Mouse (Mus musculus) lung, postnatal 36 days (tissue): ENCODE measurements around the gene Spi1.

Experiments used
- DNase-seq: peaks from one replicate; pipeline ENCODE4 v3.0.0; 2022; ENCODE audit warnings: mixed read lengths

The Spi1 gene

DNA sequence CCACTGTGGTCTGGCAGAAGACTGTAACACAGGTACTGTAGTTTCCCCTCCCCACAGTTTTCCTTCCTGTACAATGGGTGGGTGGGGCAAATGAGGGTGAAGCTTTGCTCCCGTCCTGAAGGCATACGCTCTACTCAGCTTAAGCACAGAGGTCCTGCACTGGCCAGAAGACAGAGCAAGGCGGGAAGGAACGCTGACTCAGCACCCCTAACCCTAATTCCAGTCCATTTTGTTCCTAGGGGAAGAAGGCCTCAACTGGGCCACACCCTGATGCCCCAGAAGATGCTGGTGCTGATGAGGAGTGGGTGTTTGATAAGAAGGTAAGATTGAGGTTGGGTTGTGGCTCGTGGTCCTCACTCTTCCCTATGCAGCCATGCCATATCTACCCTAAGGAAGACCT, 46.6 kb downstream of the Spi1 start:
- no peak for DNase-seq

DNA sequence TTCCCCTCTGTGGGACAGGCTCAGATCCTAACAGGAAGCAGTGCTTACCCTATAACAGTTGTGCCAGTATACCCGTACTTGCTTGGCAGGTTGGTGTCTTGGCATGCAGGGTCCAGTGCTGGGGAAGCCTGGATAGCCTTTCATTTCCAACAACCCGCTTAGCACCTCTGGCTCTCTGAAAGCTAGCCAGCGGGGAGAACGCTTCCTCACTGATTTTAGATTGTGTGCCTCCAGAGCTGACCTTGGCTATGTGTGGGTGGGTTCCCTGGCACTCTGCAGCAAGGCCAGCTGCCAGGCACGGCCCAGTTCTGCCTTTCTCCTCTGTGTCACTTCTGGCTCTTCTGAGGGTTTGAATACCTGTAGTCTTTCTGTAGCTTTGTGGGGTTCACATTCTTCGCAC, 47.9 kb downstream of the Spi1 start:
- DNase-seq, result no peak

DNA sequence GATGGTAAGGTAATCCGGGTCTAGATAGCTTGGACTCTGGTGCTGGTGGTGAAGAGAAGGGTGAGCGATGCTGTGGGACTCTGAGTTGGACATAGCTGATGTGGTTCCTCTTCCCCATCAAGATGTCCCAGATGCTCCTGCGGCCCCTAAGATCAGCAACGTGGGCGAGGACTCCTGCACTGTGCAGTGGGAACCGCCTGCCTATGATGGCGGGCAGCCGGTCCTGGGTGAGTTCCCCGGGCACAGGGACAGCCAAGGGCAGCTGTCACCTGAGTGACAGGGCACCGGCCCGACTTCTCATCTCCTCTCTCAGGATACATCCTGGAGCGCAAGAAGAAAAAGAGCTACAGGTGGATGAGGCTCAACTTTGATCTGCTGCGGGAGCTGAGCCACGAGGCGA, 49.1 kb downstream of the Spi1 start:
- DNase-seq, result no peak

DNA sequence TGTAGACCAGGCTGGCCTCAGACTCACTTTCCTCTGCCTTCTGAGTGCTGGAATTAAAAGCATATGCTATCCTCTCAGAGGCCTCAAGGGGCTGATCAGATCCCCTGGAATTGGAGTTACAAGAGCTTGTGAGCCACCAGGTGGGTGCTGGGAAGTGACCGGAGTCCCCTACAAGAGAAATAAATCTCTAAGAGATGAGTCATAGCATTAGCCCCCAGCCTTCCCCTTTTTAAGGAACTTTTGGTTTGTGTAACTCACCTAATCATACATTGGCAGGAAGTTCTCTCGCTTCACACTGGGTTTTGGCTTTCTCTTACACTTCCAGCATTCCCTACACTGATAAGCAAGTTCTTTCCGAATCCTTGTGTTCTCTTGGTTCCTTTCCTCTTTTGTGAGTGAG, 49.8 kb downstream of the Spi1 start:
- DNase-seq, result no peak

DNA sequence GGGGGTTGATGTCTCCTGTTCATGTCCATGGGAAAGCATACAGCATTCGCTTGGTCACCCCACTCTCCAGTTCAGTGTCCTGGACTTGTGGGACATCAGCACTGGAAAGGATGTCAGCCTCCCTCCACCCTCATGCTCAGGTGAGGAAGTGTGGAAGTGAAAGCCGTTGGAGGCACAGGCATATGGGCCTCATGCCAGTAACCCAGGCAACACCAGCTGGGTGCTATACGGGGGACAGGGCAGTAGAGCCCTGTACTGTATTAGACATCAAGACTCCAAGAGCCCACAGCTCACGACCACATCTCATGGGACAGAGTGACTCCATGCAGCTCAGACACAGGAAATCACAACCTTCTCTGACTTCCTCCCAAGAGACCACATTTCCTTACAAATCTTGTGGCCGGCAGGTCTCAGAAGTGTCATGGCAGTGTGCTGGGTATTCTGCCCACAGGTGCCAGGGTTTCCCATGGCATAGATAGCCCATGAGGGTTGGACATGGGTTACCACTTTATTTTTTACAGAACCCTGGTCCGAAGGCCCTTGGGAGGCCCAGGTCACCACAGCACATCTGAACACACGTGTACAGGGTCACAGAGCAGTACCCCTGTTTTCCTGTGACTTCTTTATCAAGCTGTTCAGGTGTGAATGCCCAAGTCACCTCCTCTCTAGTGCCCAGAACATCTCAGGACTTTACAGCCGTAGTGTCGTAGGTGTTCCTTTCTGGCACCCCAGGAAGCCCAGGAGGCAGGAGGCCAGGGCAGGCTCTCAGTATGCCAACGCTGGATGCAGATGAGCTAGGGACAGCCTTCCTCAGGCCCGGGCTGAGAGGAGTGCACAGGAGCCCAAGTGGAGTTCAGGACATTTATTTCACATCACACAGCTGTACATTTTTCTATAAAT, 54.6 kb downstream of the Spi1 start:
- DNase-seq, result no peak

DNA sequence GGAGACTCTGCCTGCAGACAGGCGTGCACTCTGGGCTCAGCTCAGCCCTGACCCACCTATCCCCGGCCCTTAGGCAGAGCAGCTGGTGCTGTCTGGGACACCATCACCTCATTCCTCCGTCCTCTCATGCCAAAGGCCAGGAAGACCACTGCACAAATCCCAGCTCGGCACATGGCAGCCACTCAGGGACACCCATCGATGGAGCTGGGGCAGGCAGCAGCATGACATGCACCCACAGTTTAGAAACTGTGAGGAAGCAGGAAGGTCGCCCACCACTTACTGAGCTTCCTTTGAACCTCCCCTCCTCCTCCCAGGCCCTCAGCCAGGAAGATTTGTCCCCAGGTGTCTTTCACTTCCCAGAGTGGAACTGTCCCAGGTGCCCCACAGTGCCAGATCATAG, 55.3 kb downstream of the Spi1 start:
- DNase-seq, result no peak

DNA sequence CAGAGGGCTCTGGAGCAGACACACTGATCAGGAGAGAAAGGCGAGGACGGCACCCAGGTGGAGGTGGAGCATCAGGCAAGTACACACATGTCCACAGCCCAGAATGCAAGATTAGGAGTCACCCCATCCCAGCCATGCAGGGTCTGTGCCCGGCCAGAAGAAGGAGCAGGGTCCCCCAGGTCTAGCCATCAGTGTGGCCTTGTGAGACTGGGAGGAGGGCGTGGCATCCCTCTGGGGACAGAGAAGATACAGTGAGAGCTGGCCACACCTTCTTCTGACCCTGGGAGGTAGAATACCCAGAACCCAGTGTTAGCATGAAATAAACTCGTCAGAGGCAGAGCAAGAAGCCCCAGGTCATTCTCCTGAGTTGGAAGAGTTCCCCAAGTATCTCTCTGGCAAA, 57.1 kb downstream of the Spi1 start:
- no peak for DNase-seq

DNA sequence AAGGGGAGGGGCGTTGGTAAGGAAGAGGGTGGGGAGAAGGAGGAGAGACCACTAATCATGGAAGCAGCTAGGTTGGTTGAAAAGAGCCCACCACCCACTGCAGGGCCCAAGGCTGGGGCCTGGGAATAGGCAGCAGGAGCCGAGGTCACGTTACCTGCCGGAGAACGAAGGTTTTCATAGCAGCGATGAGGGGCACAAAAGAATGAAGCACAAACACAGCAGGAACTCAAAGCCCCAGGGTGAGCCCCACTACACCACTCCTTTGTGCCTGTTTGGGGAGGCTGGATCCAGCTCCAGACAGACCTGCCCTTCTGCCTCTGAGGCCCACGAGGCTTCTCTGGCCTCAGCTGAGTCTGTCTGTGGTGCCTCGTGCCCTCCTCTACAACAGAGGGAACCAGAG, 57.6 kb downstream of the Spi1 start:
- no peak for DNase-seq

DNA sequence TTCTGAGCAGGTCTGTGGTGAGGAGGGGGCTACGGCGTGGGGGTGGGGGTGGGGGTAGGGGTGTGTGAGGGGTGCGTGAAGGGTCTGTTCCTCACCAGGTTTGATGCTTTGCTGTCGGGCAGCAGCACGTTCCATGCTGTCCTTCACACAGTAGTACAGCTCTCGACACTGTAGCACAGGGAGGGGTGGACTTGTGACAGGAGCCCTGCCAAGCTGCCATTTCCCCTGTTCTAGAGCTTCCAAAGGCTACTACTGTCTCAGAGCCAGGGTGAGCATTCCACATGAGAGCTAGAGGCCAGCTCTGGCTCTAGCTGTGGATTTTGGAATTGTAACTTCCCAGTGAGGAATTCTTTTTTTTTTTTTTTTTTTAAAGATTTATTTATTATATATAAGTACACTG, 60.7 kb downstream of the Spi1 start:
- DNase-seq, result no peak

DNA sequence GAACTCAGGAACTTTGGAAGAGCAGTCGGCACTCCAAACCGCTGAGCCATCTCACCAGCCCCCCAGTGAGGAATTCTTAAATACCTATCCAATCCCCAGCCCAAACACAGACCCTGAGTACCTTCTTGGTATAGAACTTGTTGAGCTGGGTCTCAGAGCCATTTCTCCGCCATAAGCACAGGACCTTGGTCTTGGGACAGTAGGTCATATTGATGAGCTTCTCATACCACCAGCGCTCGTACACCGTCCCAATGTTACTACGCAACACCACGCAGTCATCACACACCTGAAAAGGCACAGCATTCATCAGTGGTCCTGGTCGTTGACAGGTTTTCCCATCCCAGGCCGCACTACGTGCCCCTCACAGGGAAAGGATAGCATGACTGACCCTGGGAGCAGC, 61.2 kb downstream of the Spi1 start:
- DNase-seq, result no peak

DNA sequence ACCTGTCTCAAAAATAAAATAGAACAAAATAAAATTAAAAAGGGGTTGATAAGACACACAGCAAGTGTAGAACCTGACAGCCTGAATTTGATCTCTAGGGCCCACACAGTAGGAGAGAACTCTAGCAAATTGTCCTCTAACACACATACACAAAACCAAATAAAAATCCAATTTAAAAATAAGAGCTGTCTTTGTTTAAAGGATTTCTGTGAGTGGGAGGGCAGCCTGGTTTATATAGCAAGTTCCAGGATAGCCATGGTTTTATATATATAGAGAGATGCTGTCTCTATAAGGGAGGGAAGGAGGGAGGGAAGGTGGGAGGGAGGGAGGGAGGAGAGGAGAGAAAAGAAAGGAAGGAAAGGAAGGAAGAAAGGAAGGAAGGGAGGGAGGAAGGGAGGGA, 65.9 kb downstream of the Spi1 start:
- no peak for DNase-seq

DNA sequence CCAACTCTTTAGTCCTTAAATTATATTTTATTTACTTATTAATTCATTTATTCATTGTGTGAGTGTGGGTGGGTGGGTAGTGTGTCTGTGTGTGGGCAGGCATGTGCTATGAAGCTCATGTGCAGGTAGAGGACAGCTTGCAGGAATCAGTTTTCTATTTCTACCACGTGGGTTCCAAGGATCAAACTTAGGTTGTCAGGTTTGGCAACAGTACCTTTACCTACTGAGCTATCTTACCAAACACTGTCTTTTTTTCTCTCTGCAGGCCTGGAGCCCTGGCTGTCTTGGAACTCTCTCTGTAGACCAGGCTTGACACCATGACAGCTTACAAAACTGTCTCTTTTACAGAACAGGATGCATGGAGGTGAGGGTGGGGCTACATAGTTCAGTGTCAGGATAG, 69.1 kb downstream of the Spi1 start:
- DNase-seq, result no peak

DNA sequence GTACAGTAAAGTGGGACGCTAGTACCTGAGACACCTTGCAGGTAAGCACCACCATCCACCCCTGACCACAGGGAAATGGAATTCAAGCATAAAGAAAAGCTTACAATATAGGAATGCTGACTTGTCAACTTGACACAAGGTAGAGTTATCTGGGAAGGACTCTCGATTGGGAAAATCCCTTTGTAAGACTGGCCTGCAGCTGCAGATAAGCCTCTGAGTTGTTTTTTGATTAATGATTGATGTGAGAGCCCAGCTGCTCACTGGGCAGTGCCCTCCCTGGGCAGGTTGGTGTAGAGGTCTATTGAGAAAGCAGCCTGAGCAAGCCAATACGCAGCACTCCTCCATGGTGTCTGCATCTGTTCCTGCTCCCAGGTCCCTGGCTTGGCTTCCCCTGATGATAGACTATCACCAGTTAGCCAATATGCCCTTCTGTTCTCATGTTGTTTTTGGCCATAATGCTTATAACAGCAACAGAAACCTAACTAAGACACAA, 70.7 kb downstream of the Spi1 start:
- no peak for DNase-seq

DNA sequence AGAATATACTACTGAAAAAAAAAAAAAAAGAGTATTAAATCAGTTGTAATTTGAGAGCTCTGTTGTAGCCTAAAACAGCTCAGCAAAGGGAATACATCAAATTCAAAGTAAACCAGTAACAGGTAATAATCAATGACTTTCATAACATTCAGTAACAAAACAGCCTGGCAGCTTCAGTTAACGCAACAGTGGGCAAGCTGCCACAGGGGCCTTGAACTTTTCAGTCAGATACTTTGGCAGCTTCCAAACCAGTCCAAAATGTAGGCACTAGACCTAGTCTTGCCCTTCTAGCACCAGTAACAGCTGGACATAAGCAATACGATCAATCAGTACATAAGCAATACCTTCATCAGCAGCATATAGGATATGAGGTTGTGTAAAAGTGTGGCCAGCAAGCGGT, 71.9 kb downstream of the Spi1 start:
- no peak for DNase-seq

DNA sequence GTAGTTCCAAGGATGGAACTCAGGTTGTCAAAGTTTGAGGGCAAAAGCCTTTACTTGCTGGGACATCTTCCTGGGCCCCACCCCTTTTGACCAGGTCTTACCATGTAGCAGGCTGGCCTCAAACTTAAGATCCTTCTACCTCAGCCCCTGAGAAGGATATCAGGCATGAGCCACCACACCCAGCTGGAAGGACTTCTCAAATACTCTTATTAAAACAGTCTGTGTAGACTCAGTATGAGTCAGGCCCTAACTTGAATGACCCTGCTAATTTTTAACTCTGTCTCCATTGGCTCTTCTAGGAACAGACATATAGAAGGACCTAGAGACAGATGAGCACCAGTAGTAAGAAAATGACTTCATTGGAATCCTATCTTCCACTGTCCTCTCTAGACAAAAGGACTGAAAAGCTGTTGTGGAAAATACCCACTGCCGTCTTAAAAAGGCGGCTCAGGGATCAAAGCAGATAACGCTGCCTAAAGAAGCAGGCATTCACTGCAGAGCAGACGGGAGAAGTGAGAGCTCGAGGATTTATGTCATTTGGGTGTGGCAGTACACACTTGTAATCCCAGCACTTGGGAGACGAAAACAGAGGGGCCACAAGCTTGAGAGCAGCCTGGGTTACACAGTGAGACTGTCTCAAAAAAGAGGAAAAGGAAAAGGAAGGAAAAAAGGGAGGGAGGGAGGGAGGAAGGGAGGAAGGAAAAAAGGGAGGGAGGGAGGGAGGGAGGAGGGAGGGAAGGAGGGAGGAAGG, 75.0 kb downstream of the Spi1 start:
- DNase-seq, result peak; percentile 22

DNA sequence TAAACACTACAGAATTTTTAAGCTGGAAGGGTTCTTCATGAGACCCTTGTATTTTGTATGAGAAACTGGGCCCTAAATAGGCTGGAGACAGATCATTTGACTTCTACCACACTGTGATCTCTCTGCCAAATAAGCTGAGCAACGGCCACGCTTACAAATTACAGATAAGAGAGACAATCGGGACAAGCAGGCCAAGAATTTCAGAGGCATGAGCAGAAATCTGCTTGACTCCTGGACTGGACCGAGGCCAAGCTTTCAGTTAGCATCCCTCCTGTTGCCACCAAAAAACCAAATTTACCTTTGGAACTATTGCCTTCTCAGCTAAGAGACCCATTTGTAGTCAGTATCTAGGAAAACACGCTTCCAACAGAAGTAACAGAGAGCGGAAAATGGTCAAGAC, 78.4 kb downstream of the Spi1 start:
- DNase-seq, result peak; percentile 52

DNA sequence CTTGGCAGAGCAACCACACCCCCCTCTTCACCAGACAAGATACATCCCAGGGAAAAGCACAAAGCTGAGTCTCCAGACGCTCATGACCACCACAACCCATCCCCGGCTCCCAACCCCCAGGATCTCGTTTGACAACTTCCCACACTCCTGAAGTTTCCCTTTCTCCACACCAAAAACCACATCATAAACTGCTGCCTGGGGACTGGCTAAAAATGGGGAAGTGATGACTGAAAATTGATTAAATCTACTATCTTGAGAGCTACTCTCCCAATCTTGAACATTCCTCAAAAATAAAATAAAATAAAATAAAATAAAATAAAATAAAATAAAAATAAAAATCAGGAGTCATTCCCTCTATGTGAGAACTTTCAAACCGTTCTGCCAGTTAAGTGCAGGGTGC, 80.8 kb downstream of the Spi1 start:
- DNase-seq, result no peak

DNA sequence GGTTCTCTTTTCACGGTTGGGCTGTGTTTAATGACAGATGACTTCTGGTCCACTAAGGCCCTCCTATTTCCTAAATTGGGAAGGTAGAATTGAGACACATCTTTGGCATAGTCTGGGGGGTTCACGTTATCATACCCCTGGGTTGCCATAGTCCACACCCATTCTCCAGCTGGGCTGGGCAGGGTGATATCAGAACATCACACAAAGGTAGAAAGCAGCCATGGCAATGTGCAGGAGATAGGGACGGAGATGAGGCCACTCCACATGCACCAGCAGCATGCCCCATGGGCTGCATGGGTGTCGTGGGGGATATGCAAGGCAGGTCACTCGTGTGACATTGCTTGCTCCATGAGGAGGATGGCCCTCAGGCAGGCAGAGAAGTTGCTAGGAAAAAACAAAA, 81.3 kb downstream of the Spi1 start:
- no peak for DNase-seq

DNA sequence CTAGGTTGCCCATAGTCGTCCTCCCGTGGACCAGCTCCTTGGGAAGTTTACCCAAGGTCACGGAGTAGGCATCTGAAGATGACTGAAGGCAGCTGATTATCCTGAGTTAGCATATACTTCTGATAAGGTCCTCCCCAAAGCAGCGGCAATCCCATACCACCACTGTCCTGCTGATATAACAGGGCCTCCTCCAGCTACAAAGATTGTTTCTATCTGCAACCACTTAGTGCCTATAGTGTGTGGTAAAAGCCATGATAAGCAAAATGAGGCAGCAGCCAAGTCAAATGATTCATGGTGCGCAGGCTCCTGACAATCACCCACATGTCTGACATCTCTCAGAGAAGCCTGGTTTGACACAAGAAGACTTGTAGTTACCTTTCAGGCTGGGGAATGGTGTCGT, 82.8 kb downstream of the Spi1 start:
- no peak for DNase-seq
